Comparison of ENCODE assay signal across 12 mouse cellular contexts in genomic region chr6:137456064-137456463, GRCm38 (mm10).
DNase-seq lines count a peak whose midpoint lies in the region; ATAC-seq lines count a peak whose summit lies in the region.
"Had no signal": no experiment of that assay in that cellular context is flagged by ENCODE, and none has a peak within 500 bp of the region (broad histone marks: within the 10 kb centered on the region; RNA-seq: fewer than 3 reads in every experiment).

No protein-coding gene starts in this region.

- H3K27me3 ChIP-seq in forebrain, embryonic 16.5 days (replicated peaks; ENCODE audit: control insufficient read depth, insufficient read depth, low read length) = no peaks in the 10 kb centered on the region
- 0 out of 2 replicates have a peak, but pooled peaks cover 6% of the 10 kb centered on the region for H3K27me3 ChIP-seq in forebrain, embryonic 10.5 days (ENCODE audit: poor library complexity, severe bottlenecking)
- H3K27me3 ChIP-seq in hindbrain, embryonic 14.5 days (ENCODE audit: control insufficient read depth, insufficient read depth, low read length) = no peaks in the 10 kb centered on the region
- H3K27me3 ChIP-seq in hindbrain, embryonic 11.5 days (ENCODE audit: control insufficient read depth, insufficient read depth, low read length) = no peaks in the 10 kb centered on the region
- H3K27me3 ChIP-seq in neural tube, embryonic 12.5 days (replicated peaks) = no peaks in the 10 kb centered on the region
- H3K27me3 ChIP-seq: liver, embryonic 13.5 days had no signal

- no peaks in the 10 kb centered on the region for H3K9me3 ChIP-seq in forebrain, embryonic 16.5 days (ENCODE audit: control insufficient read depth, low read length)
- no peaks in the 10 kb centered on the region for H3K9me3 ChIP-seq in forebrain, embryonic 10.5 days
- no peaks in the 10 kb centered on the region for H3K9me3 ChIP-seq in hindbrain, embryonic 14.5 days (ENCODE audit: control insufficient read depth, low read length)
- H3K9me3 ChIP-seq in hindbrain, embryonic 11.5 days (ENCODE audit: control insufficient read depth, low read length) = no peaks in the 10 kb centered on the region
- H3K9me3 ChIP-seq in neural tube, embryonic 12.5 days = no peaks in the 10 kb centered on the region
- H3K9me3 ChIP-seq: liver, embryonic 13.5 days had no signal

- no peak overlapping the region for H3K9ac ChIP-seq in forebrain, embryonic 16.5 days (replicated peaks; ENCODE audit: low read depth, low read length)
- H3K9ac ChIP-seq in hindbrain, embryonic 14.5 days = no peak overlapping the region
- H3K9ac ChIP-seq in hindbrain, embryonic 11.5 days (ENCODE audit: low read depth, low read length) = no peak overlapping the region
- no peak overlapping the region for H3K9ac ChIP-seq in neural tube, embryonic 12.5 days
- H3K9ac ChIP-seq: liver, embryonic 13.5 days had no signal

- H3K4me3 ChIP-seq in forebrain, embryonic 16.5 days (replicated peaks; ENCODE audit: low read length) = no peak overlapping the region
- H3K4me3 ChIP-seq in forebrain, embryonic 10.5 days = no peak overlapping the region
- no peak overlapping the region for H3K4me3 ChIP-seq in hindbrain, embryonic 14.5 days (replicated peaks; ENCODE audit: low read length)
- H3K4me3 ChIP-seq in hindbrain, embryonic 11.5 days (ENCODE audit: low read depth, low read length) = no peak overlapping the region
- H3K4me3 ChIP-seq in neural tube, embryonic 12.5 days = no peak overlapping the region
- H3K4me3 ChIP-seq: erythroblast, embryonic 14.5 days; left cerebral cortex, adult 2 months; liver, embryonic 13.5 days had no signal

- DNase-seq in forebrain, embryonic 10.5 days (ENCODE audit: extremely low spot score, low spot score) = no peak
- DNase-seq in hindbrain, embryonic 14.5 days (ENCODE audit: low spot score) = no peak
- no peak for DNase-seq in hindbrain, embryonic 11.5 days (ENCODE audit: low spot score)
- DNase-seq in neural tube, embryonic 10.5 days (ENCODE audit: extremely low spot score, low spot score) = no peak
- no peak for DNase-seq in left cerebral cortex, postnatal 10 days (ENCODE audit: extremely low spot score in 1 of 2, low spot score in 2 of 2)
- DNase-seq in gastrocnemius, postnatal 25 days = no peak
- DNase-seq: liver, embryonic 13.5 days; thymus, adult 18-20 months had no signal

- 76% methylated on average over 7 of the region's 7 CpGs for WGBS in forebrain, embryonic 16.5 days
- 75% methylated on average over 7 of the region's 7 CpGs for WGBS in forebrain, embryonic 10.5 days
- 76% methylated on average over 7 of the region's 7 CpGs for WGBS in hindbrain, embryonic 14.5 days
- 82% methylated on average over 7 of the region's 7 CpGs for WGBS in hindbrain, embryonic 11.5 days
- 75% methylated on average over 7 of the region's 7 CpGs for WGBS in neural tube, embryonic 12.5 days

- H3K27ac ChIP-seq in forebrain, embryonic 16.5 days (ENCODE audit: low read length) = no peak overlapping the region
- no peak overlapping the region for H3K27ac ChIP-seq in forebrain, embryonic 10.5 days
- H3K27ac ChIP-seq in hindbrain, embryonic 14.5 days = no peak overlapping the region
- H3K27ac ChIP-seq in hindbrain, embryonic 11.5 days (ENCODE audit: low read depth, low read length) = no peak overlapping the region
- no peak overlapping the region for H3K27ac ChIP-seq in neural tube, embryonic 12.5 days
- H3K27ac ChIP-seq: left cerebral cortex, adult 2 months; liver, embryonic 13.5 days had no signal

- no peaks in the 10 kb centered on the region for H3K4me1 ChIP-seq in forebrain, embryonic 16.5 days (replicated peaks; ENCODE audit: control insufficient read depth, insufficient read depth, low read length)
- peaks cover 7% of the 10 kb centered on the region for H3K4me1 ChIP-seq in forebrain, embryonic 10.5 days
- no peaks in the 10 kb centered on the region for H3K4me1 ChIP-seq in hindbrain, embryonic 14.5 days (replicated peaks; ENCODE audit: control insufficient read depth, insufficient read depth, low read length)
- H3K4me1 ChIP-seq in hindbrain, embryonic 11.5 days (replicated peaks; ENCODE audit: control insufficient read depth, insufficient read depth, low read length) = 0 out of 2 replicates have a peak, but pooled peaks cover 2% of the 10 kb centered on the region
- no peaks in the 10 kb centered on the region for H3K4me1 ChIP-seq in neural tube, embryonic 12.5 days
- H3K4me1 ChIP-seq: liver, embryonic 13.5 days had no signal

- ATAC-seq in forebrain, embryonic 16.5 days = 0 out of 2 replicates have a peak, but pooled peaks have one; percentile 11
- ATAC-seq in hindbrain, embryonic 14.5 days (ENCODE audit: low FRiP score) = peak; percentile 4; the same call in 1 of the 2 replicates
- no peak for ATAC-seq in hindbrain, embryonic 11.5 days (ENCODE audit: low FRiP score)
- peak; percentile 7; the same call in 1 of the 2 replicates for ATAC-seq in neural tube, embryonic 12.5 days (ENCODE audit: low FRiP score, low read depth)

- intact Hi-C loops in left cerebral cortex, postnatal 10 days (cut with DNase I) = loop anchor here (5.0 kb wide), 2 partner anchors 191 to 266 kb away; no protein-coding TSS in a partner anchor

- H3K4me2 ChIP-seq in forebrain, embryonic 16.5 days (ENCODE audit: low read length) = no peak overlapping the region
- H3K4me2 ChIP-seq in hindbrain, embryonic 14.5 days (replicated peaks) = no peak overlapping the region
- H3K4me2 ChIP-seq in hindbrain, embryonic 11.5 days (replicated peaks; ENCODE audit: low read depth, low read length) = no peak overlapping the region
- H3K4me2 ChIP-seq in neural tube, embryonic 12.5 days (replicated peaks) = no peak overlapping the region
- H3K4me2 ChIP-seq: liver, embryonic 13.5 days had no signal

- no peaks in the 10 kb centered on the region for H3K36me3 ChIP-seq in forebrain, embryonic 16.5 days (ENCODE audit: control insufficient read depth, insufficient read depth)
- no peaks in the 10 kb centered on the region for H3K36me3 ChIP-seq in forebrain, embryonic 10.5 days (replicated peaks)
- H3K36me3 ChIP-seq in hindbrain, embryonic 14.5 days (replicated peaks; ENCODE audit: control insufficient read depth, insufficient read depth) = peaks cover 8% of the 10 kb centered on the region; the same call in 1 of the 2 replicates
- no peaks in the 10 kb centered on the region for H3K36me3 ChIP-seq in hindbrain, embryonic 11.5 days (ENCODE audit: control insufficient read depth, insufficient read depth, low read length)
- no peaks in the 10 kb centered on the region for H3K36me3 ChIP-seq in neural tube, embryonic 12.5 days
- H3K36me3 ChIP-seq: liver, embryonic 13.5 days had no signal
